Mouse (Mus musculus): ENCODE measurements around the gene Acot8. TPM values are rescaled to one million over a fixed set of nuclear protein-coding genes. Genes with fewer than 3 reads are reported as not detected.

The Acot8 gene
- polyA plus RNA-seq, 1 experiment: 102 TPM

- Histone ChIP-seq H3K36me3 (ENCODE audit: control insufficient read depth, insufficient read depth, low read length) (peaks cover 35% of the 10 kb centered on the region), H3K4me3 (ENCODE audit: low read depth, low read length) (no peak overlapping the region), H3K4me1 (ENCODE audit: control insufficient read depth, insufficient read depth, insufficient read length, low read length) (peaks cover 5% of the 10 kb centered on the region), H3K27ac (ENCODE audit: insufficient read depth, low read depth, low read length) (no peak overlapping the region), H3K27me3 (ENCODE audit: control insufficient read depth, insufficient read depth, low read length) (no peaks in the 10 kb centered on the region)
- TF ChIP-seq POLR2A (IDR thresholded peaks at IDR 0.05; ENCODE audit: low read depth, low read length) (no peak), CTCF (IDR thresholded peaks at IDR 0.05; ENCODE audit: extremely low read depth, insufficient read length, insufficient replicate concordance, low read depth, low read length) (no peak)
- WGBS: 88% methylated on average over 4 of the region's 4 CpGs
Measured at GRCm38 (mm10) chr2:164823969-164824368, 19.3 kb upstream of the Acot8 start.

DNA sequence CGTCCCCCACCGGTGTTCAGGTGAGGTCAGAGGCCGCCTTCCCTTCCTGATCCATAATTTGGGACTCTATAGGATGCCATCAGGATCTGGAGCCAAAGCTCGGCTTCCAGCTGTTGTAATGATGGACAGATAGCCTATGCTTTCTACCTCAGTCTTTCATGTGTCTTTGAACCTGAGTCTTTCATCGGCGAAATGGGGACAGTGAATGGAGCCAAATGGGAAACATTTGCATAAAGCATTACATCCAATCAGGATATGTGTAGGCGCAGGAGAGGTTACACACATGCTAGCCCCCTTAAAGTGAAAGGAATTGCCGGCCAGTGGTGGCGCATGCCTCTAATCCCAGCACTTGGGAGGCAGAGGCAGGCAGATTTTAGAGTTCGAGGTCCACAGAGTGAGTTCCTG is 18.5 kb upstream of the Acot8 start:
- Histone ChIP-seq H3K27me3 (ENCODE audit: control insufficient read depth, insufficient read depth, low read length) (no peaks in the 10 kb centered on the region), H3K36me3 (ENCODE audit: control insufficient read depth, insufficient read depth, low read length) (peaks cover 35% of the 10 kb centered on the region), H3K27ac (ENCODE audit: insufficient read depth, low read depth, low read length) (peak overlapping the region; percentile 65), H3K4me1 (ENCODE audit: control insufficient read depth, insufficient read depth, insufficient read length, low read length) (peaks cover 5% of the 10 kb centered on the region), H3K4me3 (ENCODE audit: low read depth, low read length) (peak overlapping the region; percentile 81)
- WGBS: under 1% methylated on average over 10 of the region's 10 CpGs
- no peak; the same call in 1 of the 2 replicates for TF ChIP-seq CTCF (IDR thresholded peaks at IDR 0.05; ENCODE audit: extremely low read depth, insufficient read length, insufficient replicate concordance, low read depth, low read length)
- no peak for TF ChIP-seq POLR2A (IDR thresholded peaks at IDR 0.05; ENCODE audit: low read depth, low read length)

DNA sequence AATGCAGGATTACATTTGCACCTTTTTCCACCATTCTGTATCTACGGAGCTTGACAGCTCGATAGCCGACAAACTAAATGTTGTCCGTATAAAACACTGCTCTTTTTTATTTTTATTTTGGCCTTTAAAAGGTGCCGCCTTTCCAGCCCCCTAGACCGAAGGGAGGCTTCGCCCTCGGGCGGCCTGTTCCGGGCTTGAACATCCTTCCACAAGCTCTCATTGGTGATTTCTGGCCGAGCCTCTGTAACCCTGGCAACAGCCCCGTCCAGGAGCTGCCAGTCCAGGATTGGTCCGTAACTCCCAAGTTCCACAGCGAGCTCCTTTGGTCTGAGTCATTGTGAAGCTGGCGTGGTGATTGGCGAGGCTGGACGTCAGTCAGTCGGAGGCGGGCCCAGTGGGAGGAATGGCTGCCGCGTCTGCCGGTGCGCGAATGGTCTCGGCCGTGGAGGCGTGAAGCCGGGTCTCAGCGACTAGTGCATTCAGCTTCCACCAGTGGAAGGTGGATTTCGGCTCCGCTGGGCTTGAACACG is 18.0 kb upstream of the Acot8 start, which contains the start of gene Zswim1:
Gene Zswim1, plus strand, starts transcription at position 51 of the 530 bp plus-strand sequence.
- peak; percentile 67; the same call in 1 of the 2 replicates for TF ChIP-seq POLR2A (IDR thresholded peaks at IDR 0.05; ENCODE audit: low read depth, low read length)
- TF ChIP-seq CTCF (IDR thresholded peaks at IDR 0.05; ENCODE audit: extremely low read depth, insufficient read length, insufficient replicate concordance, low read depth, low read length): no peak
- H3K4me1 ChIP-seq (ENCODE audit: control insufficient read depth, insufficient read depth, insufficient read length, low read length): peaks cover 5% of the 10 kb centered on the region
- no peaks in the 10 kb centered on the region for H3K27me3 ChIP-seq (ENCODE audit: control insufficient read depth, insufficient read depth, low read length)
- H3K4me3 ChIP-seq (ENCODE audit: low read depth, low read length): peak within 1 kb of the TSS; percentile 81
- 2% methylated on average over 32 of the region's 32 CpGs for WGBS
- H3K36me3 ChIP-seq (ENCODE audit: control insufficient read depth, insufficient read depth, low read length): peaks cover 34% of the 10 kb centered on the region
- H3K27ac ChIP-seq (ENCODE audit: insufficient read depth, low read depth, low read length): peak within 1 kb of the TSS; percentile 65

DNA sequence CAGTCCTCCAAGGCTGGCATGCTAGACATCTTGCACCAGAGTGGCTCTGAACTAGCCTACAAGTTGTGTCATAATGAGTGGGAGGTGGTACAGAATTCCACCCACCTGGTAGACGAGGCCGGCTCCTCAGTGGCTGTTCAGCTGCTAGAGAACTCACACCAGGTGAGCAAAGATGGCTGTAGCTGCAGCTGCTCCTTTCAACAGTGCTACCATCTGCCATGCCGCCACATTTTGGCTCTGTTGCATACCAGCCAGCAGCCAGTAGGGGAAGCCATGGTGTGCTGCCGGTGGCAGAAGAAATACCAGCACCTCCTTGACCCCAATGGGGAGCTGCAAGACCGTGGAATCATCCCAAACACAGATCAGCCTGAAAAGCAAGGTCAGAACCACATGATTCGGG is 16.4 kb upstream of the Acot8 start:
- no peak for TF ChIP-seq CTCF (IDR thresholded peaks at IDR 0.05; ENCODE audit: extremely low read depth, insufficient read length, insufficient replicate concordance, low read depth, low read length)
- TF ChIP-seq POLR2A (IDR thresholded peaks at IDR 0.05; ENCODE audit: low read depth, low read length): no peak
- Histone ChIP-seq H3K27me3 (ENCODE audit: control insufficient read depth, insufficient read depth, low read length) (no peaks in the 10 kb centered on the region), H3K27ac (ENCODE audit: insufficient read depth, low read depth, low read length) (no peak overlapping the region), H3K4me3 (ENCODE audit: low read depth, low read length) (no peak overlapping the region), H3K4me1 (ENCODE audit: control insufficient read depth, insufficient read depth, insufficient read length, low read length) (peaks cover 5% of the 10 kb centered on the region), H3K36me3 (ENCODE audit: control insufficient read depth, insufficient read depth, low read length) (peaks cover 27% of the 10 kb centered on the region)
- WGBS: 89% methylated on average over 6 of the region's 6 CpGs

DNA sequence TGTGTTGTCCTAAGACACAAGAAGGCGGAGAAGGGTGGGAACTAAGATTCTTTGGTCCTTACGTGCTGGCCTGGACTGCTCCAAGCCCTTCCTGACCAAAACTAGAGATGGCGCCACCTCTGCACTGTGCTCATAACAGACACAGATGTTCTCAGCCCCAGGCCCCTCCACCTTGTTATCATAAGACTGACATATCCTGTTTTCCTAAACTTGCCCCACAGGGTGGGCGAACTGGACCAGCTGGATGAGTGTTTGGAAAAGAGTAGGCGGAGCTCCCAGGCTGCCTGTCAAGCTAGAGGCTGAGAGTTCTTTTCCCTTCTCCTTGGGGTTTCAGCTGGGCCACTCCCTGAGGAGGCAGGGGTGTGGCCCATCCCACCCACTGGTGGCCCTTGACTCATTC is 13.0 kb upstream of the Acot8 start:
- TF ChIP-seq POLR2A (IDR thresholded peaks at IDR 0.05; ENCODE audit: low read depth, low read length) (no peak), CTCF (IDR thresholded peaks at IDR 0.05; ENCODE audit: extremely low read depth, insufficient read length, insufficient replicate concordance, low read depth, low read length) (no peak)
- Histone ChIP-seq H3K27me3 (ENCODE audit: control insufficient read depth, insufficient read depth, low read length) (no peaks in the 10 kb centered on the region), H3K4me3 (ENCODE audit: low read depth, low read length) (no peak overlapping the region), H3K4me1 (ENCODE audit: control insufficient read depth, insufficient read depth, insufficient read length, low read length) (peaks cover 7% of the 10 kb centered on the region; the same call in 1 of the 2 replicates), H3K27ac (ENCODE audit: insufficient read depth, low read depth, low read length) (no peak overlapping the region), H3K36me3 (ENCODE audit: control insufficient read depth, insufficient read depth, low read length) (peaks cover 17% of the 10 kb centered on the region)
- 79% methylated on average over 5 of the region's 5 CpGs for WGBS

- H3K27ac ChIP-seq (ENCODE audit: insufficient read depth, low read depth, low read length): no peak overlapping the region
- peaks cover 18% of the 10 kb centered on the region for H3K36me3 ChIP-seq (ENCODE audit: control insufficient read depth, insufficient read depth, low read length)
- WGBS: 85% methylated on average over 6 of the region's 6 CpGs
- peaks cover 8% of the 10 kb centered on the region; the same call in 1 of the 2 replicates for H3K4me1 ChIP-seq (ENCODE audit: control insufficient read depth, insufficient read depth, insufficient read length, low read length)
- H3K27me3 ChIP-seq (ENCODE audit: control insufficient read depth, insufficient read depth, low read length): no peaks in the 10 kb centered on the region
- H3K4me3 ChIP-seq (ENCODE audit: low read depth, low read length): no peak overlapping the region
- TF ChIP-seq POLR2A (IDR thresholded peaks at IDR 0.05; ENCODE audit: low read depth, low read length): no peak
- TF ChIP-seq CTCF (IDR thresholded peaks at IDR 0.05; ENCODE audit: extremely low read depth, insufficient read length, insufficient replicate concordance, low read depth, low read length): no peak
Measured at GRCm38 (mm10) chr2:164817206-164817605, 12.5 kb upstream of the Acot8 start.

DNA sequence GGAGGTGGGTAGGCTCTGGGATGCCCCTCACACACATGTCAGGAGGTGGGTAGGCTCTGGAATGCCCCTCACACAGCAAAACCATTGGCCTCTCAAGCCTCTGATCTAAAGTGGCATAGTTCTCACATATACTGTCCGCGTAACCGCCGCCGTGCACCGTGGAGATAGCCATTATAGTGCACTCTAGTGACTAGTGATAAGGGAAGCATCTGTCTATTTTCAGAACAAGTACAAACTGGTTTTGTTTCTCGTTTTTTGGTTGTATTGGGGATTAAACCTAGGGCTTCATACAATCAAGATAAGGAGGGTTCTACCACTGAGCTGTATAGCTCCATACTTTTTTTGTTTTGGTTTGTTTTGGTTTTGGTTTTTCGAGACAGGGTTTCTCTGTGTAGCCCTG is 11.1 kb upstream of the Acot8 start:
- no peak for TF ChIP-seq CTCF (IDR thresholded peaks at IDR 0.05; ENCODE audit: extremely low read depth, insufficient read length, insufficient replicate concordance, low read depth, low read length)
- Histone ChIP-seq H3K36me3 (ENCODE audit: control insufficient read depth, insufficient read depth, low read length) (peaks cover 11% of the 10 kb centered on the region), H3K4me3 (ENCODE audit: low read depth, low read length) (no peak overlapping the region), H3K27ac (ENCODE audit: insufficient read depth, low read depth, low read length) (no peak overlapping the region), H3K4me1 (ENCODE audit: control insufficient read depth, insufficient read depth, insufficient read length, low read length) (peaks cover 8% of the 10 kb centered on the region; the same call in 1 of the 2 replicates), H3K27me3 (ENCODE audit: control insufficient read depth, insufficient read depth, low read length) (no peaks in the 10 kb centered on the region)
- WGBS: 89% methylated on average over 8 of the region's 8 CpGs
